In the genomic region with DNA sequence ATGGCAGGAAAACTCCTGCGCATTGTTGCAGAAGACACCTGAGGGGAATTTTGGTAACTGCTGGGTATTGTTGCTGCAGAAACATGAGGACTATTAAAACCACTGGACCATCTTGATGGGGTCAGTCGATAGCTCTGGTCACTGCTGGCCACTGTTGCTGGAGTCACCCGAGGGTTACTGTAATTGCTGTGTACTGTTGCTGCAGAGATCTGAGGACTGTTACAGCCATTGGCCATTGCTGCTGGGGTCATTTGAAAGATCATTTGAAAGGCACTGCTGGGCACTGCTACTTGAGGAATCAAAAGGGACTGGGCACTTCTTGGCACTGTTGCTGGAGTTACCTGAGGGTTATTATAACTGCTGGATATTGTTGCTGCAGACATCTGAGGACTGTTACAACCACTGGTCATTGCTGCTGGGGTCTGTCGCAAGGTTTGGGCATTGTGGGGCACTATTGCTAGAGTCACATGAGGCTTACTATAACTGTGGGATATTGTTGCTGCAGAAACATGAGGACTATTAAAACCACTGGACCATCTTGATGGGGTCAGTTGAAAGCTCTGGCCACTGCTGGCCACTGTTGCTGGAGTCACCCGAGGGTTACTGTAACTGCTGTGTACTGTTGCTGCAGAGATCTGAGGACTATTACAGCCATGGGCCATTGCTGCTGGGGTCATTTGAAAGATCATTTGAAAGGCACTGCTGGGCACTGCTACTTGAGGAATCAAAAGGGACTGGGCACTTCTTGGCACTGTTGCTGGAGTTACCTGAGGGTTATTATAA, we compare ENCODE assay signal across 9 mouse cellular contexts. TPM values are rescaled to one million over a fixed set of nuclear protein-coding genes. Genes with fewer than 3 reads are reported as not detected.
"Had no signal": no experiment of that assay in that cellular context is flagged by ENCODE, and none has a peak within 500 bp of the region (broad histone marks: within the 10 kb centered on the region; RNA-seq: fewer than 3 reads in every experiment).

No protein-coding gene starts in this region.

RNA-seq across cellular contexts. Expression of a gene that starts 10.3 kb away (rescaled TPM):
- polyA plus RNA-seq: midbrain, embryonic 11.5 days; midbrain, embryonic 13.5 days; midbrain, embryonic 15.5 days; midbrain, postnatal 0 days; neural tube, embryonic 12.5 days; neural tube, embryonic 14.5 days had no signal

RNA-seq across cellular contexts. Expression of a gene that starts 55.2 kb away (rescaled TPM):
- total RNA-seq: midbrain, postnatal 0 days had no signal
- polyA plus RNA-seq: lung, embryonic 14.5 days; lung, embryonic 16.5 days; midbrain, embryonic 11.5 days; midbrain, embryonic 13.5 days; midbrain, embryonic 15.5 days; midbrain, postnatal 0 days; neural tube, embryonic 12.5 days; neural tube, embryonic 14.5 days; stomach, postnatal 0 days had no signal
